Mouse (Mus musculus) neural tube, embryonic 14.5 days (tissue): Measurements from ENCODE around the gene Fryl. TPM values are rescaled to one million over a fixed set of nuclear protein-coding genes. Genes with fewer than 3 reads are reported as not detected.

Source experiments
- ATAC-seq: fragments of 200-750 bp; cut with Nextera tagmentation; 2 replicates; pipeline ENCODE4 v1.8.0; 2017; ENCODE audit warnings: low read depth, mild to moderate bottlenecking, moderate TSS enrichment, moderate library complexity
- H3K27ac ChIP-seq: fragments of 300-500 bp; sonication (generic); 2 replicates; pipeline ENCODE4 v1.5.1; 2014; ENCODE audit warnings: low read depth, mild to moderate bottlenecking, control low read depth, low read length, moderate library complexity, mixed read lengths
- H3K27me3 ChIP-seq: fragments of 300-500 bp; sonication (generic); 2 replicates; pipeline ENCODE4 v1.6.1; 2014; ENCODE audit warnings: low read length; ENCODE audit not compliant: control insufficient read depth, insufficient read depth
- H3K36me3 ChIP-seq: fragments of 300-500 bp; sonication (generic); 2 replicates; pipeline ENCODE4 v1.6.1; 2014; ENCODE audit warnings: low read length, mixed read lengths; ENCODE audit not compliant: control insufficient read depth, insufficient read depth
- H3K4me1 ChIP-seq: fragments of 300-500 bp; sonication (generic); 2 replicates; pipeline ENCODE4 v1.6.1; 2014; ENCODE audit warnings: low read length; ENCODE audit not compliant: control insufficient read depth, insufficient read depth
- H3K4me2 ChIP-seq: fragments of 300-500 bp; sonication (generic); 2 replicates; pipeline ENCODE4 v1.6.1; 2014; ENCODE audit warnings: mild to moderate bottlenecking, low read depth, low read length, control low read depth
- H3K4me3 ChIP-seq: fragments of 300-500 bp; sonication (generic); 2 replicates; pipeline ENCODE4 v1.5.1; 2014; ENCODE audit warnings: low read depth, low read length, control low read depth, mixed read lengths
- H3K9ac ChIP-seq: fragments of 300-500 bp; sonication (generic); replicated peaks from 2 replicates; pipeline ENCODE4 v1.6.1; 2014; ENCODE audit warnings: low read depth, mild to moderate bottlenecking, control low read depth, low read length, mixed read lengths
- H3K9me3 ChIP-seq: fragments of 300-500 bp; sonication (generic); 2 replicates; pipeline ENCODE4 v1.6.1; 2016; ENCODE audit warnings: low read length; ENCODE audit not compliant: control insufficient read depth
- WGBS: fragments of 180-500 bp; shearing (Covaris S2); extraction: QIAGEN DNeasy Blood & Tissue Kit; methylation state at CpG from one replicate; pipeline ENCODE4 v1.1.7; 2014; 5-methylcytosine and 5-hydroxymethylcytosine counted together
- polyA plus RNA-seq: library from polyadenylated mRNA; unstranded; fragments of >200 nt; fragmentation: Nextera tagmentation; extraction: Ambion mirVana; gene quantifications from 2 replicates; pipeline ENCODE4 v1.2.1, GENCODE M21; 2014

Fryl gene
- polyA plus RNA-seq, 1 experiment from 2014 or later, result 54.1 TPM

- 80% methylated on average over 5 of the region's 5 CpGs for WGBS
- no peak overlapping the region for H3K27ac ChIP-seq
- no peaks in the 10 kb centered on the region for H3K9me3 ChIP-seq
- H3K9ac ChIP-seq, result no peak overlapping the region
- H3K4me1 ChIP-seq, result no peaks in the 10 kb centered on the region
- no peaks in the 10 kb centered on the region for H3K36me3 ChIP-seq
- no peak overlapping the region for H3K4me3 ChIP-seq
- no peak overlapping the region for H3K4me2 ChIP-seq
- ATAC-seq, result no peak
- no peaks in the 10 kb centered on the region for H3K27me3 ChIP-seq
These were observed 30.2 kb upstream of the Fryl start for GRCm38 (mm10) chr5:73286603-73287002.

GRCm38 (mm10) chr5:73285470-73285978 lies 29.1 kb upstream of the Fryl start:
- 92% methylated on average over 3 of the region's 3 CpGs for WGBS
- no peak overlapping the region for H3K4me2 ChIP-seq
- no peak overlapping the region for H3K4me3 ChIP-seq
- no peaks in the 10 kb centered on the region for H3K9me3 ChIP-seq
- H3K9ac ChIP-seq, result no peak overlapping the region
- H3K36me3 ChIP-seq, result no peaks in the 10 kb centered on the region
- H3K27ac ChIP-seq, result no peak overlapping the region
- no peaks in the 10 kb centered on the region for H3K4me1 ChIP-seq
- no peak for ATAC-seq
- no peaks in the 10 kb centered on the region for H3K27me3 ChIP-seq

- H3K36me3 ChIP-seq, result no peaks in the 10 kb centered on the region
- H3K4me1 ChIP-seq, result 0 out of 2 replicates have a peak, but pooled peaks cover 6% of the 10 kb centered on the region
- no peak overlapping the region for H3K27ac ChIP-seq
- no peaks in the 10 kb centered on the region for H3K27me3 ChIP-seq
- no peaks in the 10 kb centered on the region for H3K9me3 ChIP-seq
- H3K4me2 ChIP-seq, result no peak overlapping the region
- H3K9ac ChIP-seq, result no peak overlapping the region
- no peak for ATAC-seq
- no peak overlapping the region for H3K4me3 ChIP-seq
These were observed 27.6 kb upstream of the Fryl start for GRCm38 (mm10) chr5:73284046-73284445.

GRCm38 (mm10) chr5:73280567-73280850 lies 24.1 kb upstream of the Fryl start:
- 53% methylated on average over 4 of the region's 4 CpGs for WGBS
- H3K9me3 ChIP-seq, result no peaks in the 10 kb centered on the region
- H3K36me3 ChIP-seq, result no peaks in the 10 kb centered on the region
- no peak overlapping the region for H3K27ac ChIP-seq
- 0 out of 2 replicates have a peak, but pooled peaks cover 6% of the 10 kb centered on the region for H3K4me1 ChIP-seq
- no peak for ATAC-seq
- no peak overlapping the region for H3K4me3 ChIP-seq
- no peak overlapping the region for H3K4me2 ChIP-seq
- H3K27me3 ChIP-seq, result no peaks in the 10 kb centered on the region
- H3K9ac ChIP-seq, result no peak overlapping the region

GRCm38 (mm10) chr5:73279732-73280566 lies 23.5 kb upstream of the Fryl start:
- no peaks in the 10 kb centered on the region for H3K9me3 ChIP-seq
- no peaks in the 10 kb centered on the region for H3K27me3 ChIP-seq
- WGBS, result 30% methylated on average over 4 of the region's 4 CpGs
- H3K36me3 ChIP-seq, result no peaks in the 10 kb centered on the region
- H3K27ac ChIP-seq, result no peak overlapping the region
- H3K4me2 ChIP-seq, result no peak overlapping the region
- no peak overlapping the region for H3K4me3 ChIP-seq
- no peak overlapping the region for H3K9ac ChIP-seq
- H3K4me1 ChIP-seq, result 0 out of 2 replicates have a peak, but pooled peaks cover 6% of the 10 kb centered on the region
- no peak for ATAC-seq

GRCm38 (mm10) chr5:73279190-73279589 lies 22.8 kb upstream of the Fryl start:
- Histone ChIP-seq H3K4me2 (no peak overlapping the region), H3K27ac (no peak overlapping the region)

GRCm38 (mm10) chr5:73274941-73275340 lies 18.5 kb upstream of the Fryl start:
- Histone ChIP-seq H3K27ac (no peak overlapping the region), H3K4me3 (no peak overlapping the region), H3K4me2 (no peak overlapping the region), H3K4me1 (0 out of 2 replicates have a peak, but pooled peaks cover 6% of the 10 kb centered on the region), H3K27me3 (no peaks in the 10 kb centered on the region), H3K9ac (no peak overlapping the region), H3K9me3 (no peaks in the 10 kb centered on the region), H3K36me3 (no peaks in the 10 kb centered on the region)
- 79% methylated on average over 2 of the region's 2 CpGs for WGBS
- no peak for ATAC-seq

More at GRCm38 (mm10) chr5:73279190-73279589, 22.8 kb upstream of the Fryl start:
- Histone ChIP-seq H3K27me3 (no peaks in the 10 kb centered on the region), H3K9ac (no peak overlapping the region), H3K9me3 (no peaks in the 10 kb centered on the region), H3K4me3 (no peak overlapping the region), H3K4me1 (0 out of 2 replicates have a peak, but pooled peaks cover 6% of the 10 kb centered on the region), H3K36me3 (no peaks in the 10 kb centered on the region)
- no peak for ATAC-seq
- WGBS, result 63% methylated on average over 10 of the region's 10 CpGs

GRCm38 (mm10) chr5:73273171-73273570 lies 16.8 kb upstream of the Fryl start:
- H3K27ac ChIP-seq, result no peak overlapping the region
- 67% methylated on average over 4 of the region's 4 CpGs for WGBS

GRCm38 (mm10) chr5:73270612-73271011 lies 14.2 kb upstream of the Fryl start:
- ATAC-seq, result no peak
- Histone ChIP-seq H3K4me3 (no peak overlapping the region), H3K27me3 (no peaks in the 10 kb centered on the region), H3K4me1 (no peaks in the 10 kb centered on the region), H3K27ac (no peak overlapping the region), H3K9me3 (no peaks in the 10 kb centered on the region), H3K9ac (no peak overlapping the region), H3K4me2 (no peak overlapping the region), H3K36me3 (no peaks in the 10 kb centered on the region)
- WGBS, result 73% methylated on average over 6 of the region's 6 CpGs

More at GRCm38 (mm10) chr5:73273171-73273570, 16.8 kb upstream of the Fryl start:
- Histone ChIP-seq H3K27me3 (no peaks in the 10 kb centered on the region), H3K9me3 (no peaks in the 10 kb centered on the region), H3K4me1 (no peaks in the 10 kb centered on the region), H3K4me2 (no peak overlapping the region), H3K4me3 (no peak overlapping the region), H3K36me3 (no peaks in the 10 kb centered on the region), H3K9ac (no peak overlapping the region)
- no peak for ATAC-seq
